Mouse (Mus musculus) CH12.LX (cell line): ENCODE results near the gene Mipep. TPM values are rescaled to one million over a fixed set of nuclear protein-coding genes. Genes with fewer than 3 reads are reported as not detected.

ENCODE experiments used
- DNase-seq: peaks from one replicate; pipeline ENCODE4 v3.0.0-alpha.2; 2013; ENCODE audit errors: extremely low read depth
- H3K27ac ChIP-seq: 2 replicates; pipeline ENCODE4 v1.5.1; 2012; ENCODE audit warnings: low read depth, mild to moderate bottlenecking, control low read depth, moderate library complexity; ENCODE audit not compliant: insufficient read depth
- H3K27me3 ChIP-seq: replicated peaks from 2 replicates; pipeline ENCODE3; 2012; ENCODE audit warnings: inconsistent platforms
- H3K36me3 ChIP-seq, 2 experiments: replicated peaks in 1 of 2; 2 replicates each; pipeline versions ENCODE3 to v1.6.1; 2012; ENCODE audit warnings: inconsistent platforms in 1 of 2, low read length in 1 of 2, mild to moderate bottlenecking in 1 of 2, mixed read lengths in 1 of 2, moderate library complexity in 1 of 2; ENCODE audit not compliant: control insufficient read depth in 1 of 2, insufficient read depth in 1 of 2
- H3K4me1 ChIP-seq, 2 experiments: 2 replicates each; pipeline ENCODE4 v1.6.1; 2012; ENCODE audit warnings: inconsistent platforms in 1 of 2, moderate library complexity in 1 of 2; ENCODE audit not compliant: insufficient read depth in 2 of 2, control insufficient read depth in 1 of 2
- H3K4me2 ChIP-seq: 2 replicates; pipeline ENCODE4 v1.6.1; 2012; ENCODE audit warnings: low read depth, mild to moderate bottlenecking, control low read depth; ENCODE audit not compliant: poor library complexity, insufficient read depth, severe bottlenecking
- H3K4me3 ChIP-seq, 3 experiments: fragments of 150-350 bp in 1 of 3; sonication (generic) in 1 of 3; replicated peaks in 1 of 3; 2 replicates each; pipeline versions ENCODE3 to v1.5.1; 2011 to 2012; ENCODE audit warnings: low read depth in 2 of 3, low read length in 2 of 3, mild to moderate bottlenecking in 2 of 3, moderate library complexity in 2 of 3, control low read depth in 1 of 3, improper control_type of control experiment in 1 of 3, inconsistent platforms in 1 of 3, mixed read lengths in 1 of 3; ENCODE audit not compliant: poor library complexity in 1 of 3
- H3K79me2 ChIP-seq: replicated peaks from 2 replicates; pipeline ENCODE4 v1.6.1; 2012; ENCODE audit warnings: mild to moderate bottlenecking, moderate library complexity; ENCODE audit not compliant: control insufficient read depth, poor library complexity, insufficient read depth, severe bottlenecking; ENCODE audit errors: extremely low read depth
- H3K9ac ChIP-seq: 2 replicates; pipeline ENCODE4 v1.6.1; 2012; ENCODE audit warnings: low read depth, mild to moderate bottlenecking, control low read depth, moderate library complexity; ENCODE audit not compliant: insufficient read depth
- H3K9me3 ChIP-seq: replicated peaks from 2 replicates; pipeline ENCODE3; 2012; ENCODE audit warnings: low read length, inconsistent platforms, mixed read lengths
- CHD2 ChIP-seq: IDR thresholded peaks from 2 replicates; pipeline ENCODE4 v1.6.1; 2011; ENCODE audit warnings: low read length, improper control_type of control experiment
- E2F4 ChIP-seq: IDR thresholded peaks from 2 replicates; pipeline ENCODE4 v1.6.1; 2011; ENCODE audit warnings: low read depth, low read length, improper control_type of control experiment; ENCODE audit not compliant: insufficient replicate concordance
- ELF1 ChIP-seq: IDR thresholded peaks from 2 replicates; pipeline ENCODE4 v1.6.1; 2014; ENCODE audit warnings: low read depth, mild to moderate bottlenecking, inconsistent platforms, low read length, improper control_type of control experiment
- EP300 ChIP-seq: IDR thresholded peaks from 2 replicates; pipeline ENCODE4 v1.6.1; 2011; ENCODE audit warnings: low read length, improper control_type of control experiment
- GABPA ChIP-seq: IDR thresholded peaks from 2 replicates; pipeline ENCODE4 v1.6.1; 2012; ENCODE audit warnings: low read depth, low read length, improper control_type of control experiment, inconsistent platforms; ENCODE audit not compliant: insufficient replicate concordance
- HCFC1 ChIP-seq: IDR thresholded peaks from 2 replicates; pipeline ENCODE4 v1.6.1; 2012; ENCODE audit warnings: low read depth, mild to moderate bottlenecking, inconsistent platforms, low read length, improper control_type of control experiment
- JUN ChIP-seq: IDR thresholded peaks from 2 replicates; pipeline ENCODE4 v1.6.1; 2011; ENCODE audit warnings: low read depth, mild to moderate bottlenecking, low read length, improper control_type of control experiment, moderate library complexity; ENCODE audit not compliant: insufficient read depth
- JUND ChIP-seq: conservative IDR thresholded peaks from 2 replicates; pipeline ENCODE4 v1.6.1; 2011; ENCODE audit warnings: low read depth, low read length, improper control_type of control experiment
- KAT2A ChIP-seq: IDR thresholded peaks from 2 replicates; pipeline ENCODE4 v1.6.1; 2012; ENCODE audit warnings: low read length, improper control_type of control experiment, inconsistent platforms; ENCODE audit not compliant: insufficient replicate concordance
- MEF2A ChIP-seq: IDR thresholded peaks from 2 replicates; pipeline ENCODE4 v1.6.1; 2014; ENCODE audit warnings: low read depth, mild to moderate bottlenecking, inconsistent platforms, low read length, improper control_type of control experiment, borderline replicate concordance
- MXI1 ChIP-seq: IDR thresholded peaks from 2 replicates; pipeline ENCODE4 v1.6.1; 2011; ENCODE audit warnings: mild to moderate bottlenecking, low read depth, low read length, improper control_type of control experiment
- MYC ChIP-seq: IDR thresholded peaks from 2 replicates; pipeline ENCODE4 v1.6.1; 2011; ENCODE audit warnings: low read depth, mild to moderate bottlenecking, improper control_type of control experiment, low read length
- NELFE ChIP-seq: IDR thresholded peaks from 2 replicates; pipeline ENCODE4 v1.6.1; 2011; ENCODE audit warnings: low read depth, low read length, improper control_type of control experiment
- NRF1 ChIP-seq: IDR thresholded peaks from 2 replicates; pipeline ENCODE4 v1.6.1; 2014; ENCODE audit warnings: low read depth, mild to moderate bottlenecking, inconsistent platforms, low read length, improper control_type of control experiment, moderate library complexity
- POLR2A ChIP-seq: IDR thresholded peaks from 2 replicates; pipeline ENCODE4 v1.6.1; 2011; ENCODE audit warnings: low read depth, mild to moderate bottlenecking, improper control_type of control experiment, low read length
- POLR2AphosphoS2 ChIP-seq: IDR thresholded peaks from 2 replicates; pipeline ENCODE4 v1.6.1; 2011; ENCODE audit warnings: low read depth, low read length, improper control_type of control experiment
- RAD21 ChIP-seq: IDR thresholded peaks from 2 replicates; pipeline ENCODE4 v1.6.1; 2011; ENCODE audit warnings: low read depth, mild to moderate bottlenecking, low read length, improper control_type of control experiment, moderate library complexity
- RCOR1 ChIP-seq: conservative IDR thresholded peaks from 2 replicates; pipeline ENCODE4 v1.6.1; 2012; ENCODE audit warnings: low read depth, mild to moderate bottlenecking, inconsistent platforms, low read length, improper control_type of control experiment
- TBP ChIP-seq: conservative IDR thresholded peaks from 2 replicates; pipeline ENCODE4 v1.6.1; 2011; ENCODE audit warnings: low read depth, low read length, improper control_type of control experiment
- TCF12 ChIP-seq: IDR thresholded peaks from 2 replicates; pipeline ENCODE4 v1.6.1; 2014; ENCODE audit warnings: low read depth, mild to moderate bottlenecking, inconsistent platforms, low read length, improper control_type of control experiment
- USF1 ChIP-seq: IDR thresholded peaks from 2 replicates; pipeline ENCODE4 v1.6.1; 2014; ENCODE audit warnings: low read depth, mild to moderate bottlenecking, inconsistent platforms, low read length, improper control_type of control experiment
- ZMIZ1 ChIP-seq: IDR thresholded peaks from 2 replicates; pipeline ENCODE4 v1.6.1; 2012; ENCODE audit warnings: low read depth, mild to moderate bottlenecking, inconsistent platforms, low read length, improper control_type of control experiment
- ZNF384 ChIP-seq: IDR thresholded peaks from 2 replicates; pipeline ENCODE4 v1.6.1; 2012; ENCODE audit warnings: low read depth, low read length, improper control_type of control experiment, inconsistent platforms
- dilution Hi-C: fragments of 300-500 bp; cut with MboI; formaldehyde crosslinking; loops from 2 replicates; pipeline ENCODE4 v1.14.3; 2020; ENCODE audit warnings: low sequenced_read_pairs; ENCODE audit not compliant: extremely low pct_unique_long_range_greater_than_20kb, extremely low pct_ligation_motif_present
- in situ Hi-C: fragments of 300-500 bp; cut with MboI; formaldehyde crosslinking; loops from 3 replicates; pipeline ENCODE4 v1.14.3; 2019; ENCODE audit warnings: low sequenced_read_pairs, low pct_ligation_motif_present, low pct_unique_long_range_greater_than_20kb, mixed read lengths
- polyA plus RNA-seq: library from polyadenylated mRNA; unstranded; fragments of >175 nt; gene quantifications from 2 replicates; pipeline ENCODE4 v1.2.1, GENCODE M21; 2012; ENCODE audit warnings: low read depth; ENCODE audit not compliant: insufficient read length
- total RNA-seq, 2 experiments: library from RNA; depleted of rRNA; stranded (reverse); fragments of 300-350 nt in 1 of 2; fragments of >200 nt in 1 of 2; gene quantifications; 2 replicates each; pipeline ENCODE4 v1.2.3; 2012 to 2014

The Mipep gene
- total and polyA plus RNA-seq, 3 experiments: 33.1 to 37.2 (median 36.6) TPM

DNA sequence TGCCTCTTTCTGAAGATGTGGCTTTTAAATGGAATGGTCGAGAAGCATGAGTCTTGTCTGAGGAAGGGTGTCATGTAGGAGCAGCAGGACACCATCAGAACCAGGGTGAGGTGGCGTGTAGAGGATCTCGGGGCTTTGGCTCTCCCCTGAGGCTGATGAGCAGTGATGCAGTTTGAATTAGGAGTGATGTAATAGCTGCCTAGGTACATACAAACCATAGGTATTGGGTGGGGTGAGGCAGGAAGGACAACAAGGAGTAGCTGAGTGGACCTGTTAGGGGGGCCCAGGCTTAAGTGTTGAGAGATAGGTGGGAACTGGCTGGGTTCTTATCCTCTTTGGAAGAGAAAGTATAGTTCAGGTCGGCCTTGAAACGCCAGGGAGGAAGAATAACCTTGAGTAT lies 43.9 kb upstream of the Mipep start:
- no peaks in the 10 kb centered on the region for H3K9me3 ChIP-seq
- H3K4me2 ChIP-seq: no peak overlapping the region
- H3K9ac ChIP-seq: no peak overlapping the region
- in situ Hi-C loops (loop anchor here (25.0 kb wide), 1 partner anchor 478 kb away; the partner anchor contains the start of genes Gm49336, Mtmr6 and Nupl1), dilution Hi-C loops (no loop called here)
- H3K36me3 ChIP-seq: peaks cover 12 to 33% of the 10 kb centered on the region in 2 experiments
- peaks cover 6% of the 10 kb centered on the region for H3K79me2 ChIP-seq
- no peak for DNase-seq
- no peak overlapping the region for H3K27ac ChIP-seq
- H3K27me3 ChIP-seq: no peaks in the 10 kb centered on the region
- no peak overlapping the region for H3K4me3 ChIP-seq
- peaks cover 22 to 74% of the 10 kb centered on the region in 2 experiments for H3K4me1 ChIP-seq
- TF ChIP-seq RCOR1 (no peak), HCFC1 (no peak), POLR2A (no peak), JUN (no peak), JUND (no peak), USF1 (no peak), TCF12 (no peak), RAD21 (no peak), NELFE (no peak), ELF1 (no peak), KAT2A (no peak), NRF1 (no peak), MXI1 (no peak), MEF2A (no peak), E2F4 (no peak), GABPA (no peak), CHD2 (no peak)

DNA sequence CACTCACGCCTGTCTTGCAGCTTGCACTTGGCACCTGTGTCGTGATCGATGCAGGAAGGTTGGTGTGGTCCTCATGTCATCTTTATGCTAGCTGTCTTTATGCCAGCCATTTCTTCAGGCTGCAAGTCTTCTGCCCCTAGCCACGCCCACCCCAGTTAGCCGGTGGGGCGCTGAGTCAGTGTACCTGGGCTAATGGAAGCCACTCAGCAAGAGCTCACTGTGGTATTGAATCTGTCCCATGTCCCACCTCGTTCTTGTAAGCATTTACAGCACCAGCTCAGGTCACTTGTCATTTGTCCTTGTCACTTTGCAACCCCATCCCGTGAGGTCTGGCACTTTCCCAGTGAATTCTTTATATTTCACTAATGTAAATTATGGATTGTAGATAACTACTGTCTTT lies 43.3 kb upstream of the Mipep start:
- dilution Hi-C loops: no loop called here
- no peaks in the 10 kb centered on the region for H3K9me3 ChIP-seq
- in situ Hi-C loops: loop anchor here (25.0 kb wide), 1 partner anchor 479 kb away; the partner anchor contains the start of genes Gm49336, Mtmr6 and Nupl1

More for the DNA sequence above, 43.3 kb upstream of the Mipep start:
- Histone ChIP-seq H3K4me1 (peaks cover 21 to 69% of the 10 kb centered on the region in 2 experiments), H3K27me3 (no peaks in the 10 kb centered on the region), H3K4me3 (no peak overlapping the region), H3K4me2 (no peak overlapping the region), H3K36me3 (peaks cover 17 to 38% of the 10 kb centered on the region in 2 experiments), H3K9ac (no peak overlapping the region), H3K27ac (no peak overlapping the region), H3K79me2 (peaks cover 5% of the 10 kb centered on the region)
- DNase-seq: no peak
- TF ChIP-seq RCOR1 (no peak), ZNF384 (no peak), ZMIZ1 (no peak), USF1 (no peak), MYC (no peak), POLR2AphosphoS2 (no peak), JUN (no peak), E2F4 (no peak), NELFE (no peak), TBP (no peak), EP300 (no peak), KAT2A (no peak), JUND (no peak)
- TF ChIP-seq, all 38 proteins: peak for 0
